Mouse (Mus musculus) left cerebral cortex, postnatal 10 days (tissue): ENCODE results near the gene Rsph14. TPM values are rescaled to one million over a fixed set of nuclear protein-coding genes. Genes with fewer than 3 reads are reported as not detected.

Experiments used
- DNase-seq, 2 experiments: peaks; one replicate each; pipeline ENCODE4 v3.0.0; 2021 to 2022; ENCODE audit warnings: low spot score in 2 of 2, mixed read lengths in 1 of 2; ENCODE audit errors: extremely low spot score in 1 of 2
- intact Hi-C: fragments of 180-260 bp; cut with DNase I; formaldehyde crosslinking; loops from one replicate; pipeline ENCODE4 v1.15.1; 2025
- total RNA-seq, 2 experiments: library from RNA; stranded (reverse); gene quantifications; 2 replicates each; pipeline ENCODE4 v1.2.3; 2021

Gene Rsph14
- total RNA-seq, 2 experiments from 2014 or later, result 0.53 to 0.64 TPM

GRCm38 (mm10) chr10:74967651-74968267 is 64.6 kb downstream of the Rsph14 start:
- intact Hi-C loops, result loop anchor here (5.0 kb wide), 1 partner anchor 50 kb away; no protein-coding TSS in a partner anchor
- DNase-seq, result peak in 1 of 2 experiments; percentile 53

GRCm38 (mm10) chr10:74966850-74967451 is 65.4 kb downstream of the Rsph14 start, which contains the start of gene Gnaz:
Gene Gnaz (plus strand): TSS chr10:74967177.
- intact Hi-C loops, result loop anchor here (5.0 kb wide), 1 partner anchor 50 kb away; no protein-coding TSS in a partner anchor

DNA sequence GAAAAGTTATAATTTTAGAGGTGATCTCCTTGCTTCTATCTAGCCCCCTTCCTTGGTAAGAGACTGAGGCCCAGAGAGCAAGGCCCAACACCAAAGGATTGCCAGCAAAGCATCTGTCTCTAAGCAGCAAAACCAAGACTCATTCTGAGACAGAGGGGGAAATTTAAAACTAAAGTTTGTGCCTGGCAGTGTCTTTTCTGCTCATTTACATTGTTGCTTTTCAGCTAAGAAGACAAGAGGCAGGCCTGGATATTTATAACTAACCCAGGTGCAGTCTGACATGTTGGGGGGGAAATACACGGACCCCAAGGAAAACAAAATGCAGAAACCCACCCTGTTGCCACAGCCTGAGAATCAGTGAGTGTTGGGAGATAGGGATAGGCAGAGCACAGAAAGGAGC is 68.0 kb downstream of the Rsph14 start:
- intact Hi-C loops, result no loop called here
- DNase-seq, result no peak

More at GRCm38 (mm10) chr10:74966850-74967451, 65.4 kb downstream of the Rsph14 start, which contains the start of gene Gnaz:
- peak; percentile 98 for DNase-seq

DNA sequence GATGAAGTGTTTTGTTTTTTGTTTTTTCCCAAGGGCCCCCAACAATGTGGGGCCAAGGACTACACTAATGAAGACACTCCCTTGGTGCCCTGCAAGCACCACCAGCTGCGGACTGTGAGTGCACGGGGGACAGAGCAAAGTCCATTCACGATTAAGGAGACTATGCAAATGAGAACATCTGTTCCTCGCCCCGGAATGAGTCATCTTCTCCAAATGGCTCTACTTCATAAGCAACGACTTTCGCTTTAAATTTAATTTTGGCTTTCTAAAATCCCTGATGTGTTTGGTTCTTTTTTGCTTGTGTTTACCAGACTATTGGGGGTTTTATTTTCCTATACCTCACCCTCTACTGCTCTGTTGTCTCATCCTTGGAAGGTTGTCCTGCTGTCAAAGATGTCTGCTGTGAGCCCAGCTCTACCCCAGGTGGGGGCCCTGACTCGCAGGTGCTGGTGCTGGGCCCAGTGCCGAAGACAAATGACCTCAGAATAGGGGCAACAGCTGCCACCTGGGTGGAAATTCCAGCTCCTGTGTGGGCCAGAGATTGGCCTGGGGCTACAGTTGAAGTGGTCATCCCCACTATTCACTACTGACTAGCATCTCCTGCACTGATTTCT is 79.4 kb downstream of the Rsph14 start:
- DNase-seq, result no peak
- intact Hi-C loops, result no loop called here

- DNase-seq, result no peak
- intact Hi-C loops, result no loop called here
Measured at GRCm38 (mm10) chr10:74940795-74941194, 91.6 kb downstream of the Rsph14 start.

- no peak for DNase-seq
- intact Hi-C loops, result loop anchor here (2.0 kb wide), 1 partner anchor 82 kb away; no protein-coding TSS in a partner anchor
Measured at GRCm38 (mm10) chr10:74939300-74939699, 93.1 kb downstream of the Rsph14 start.

- no peak for DNase-seq
- intact Hi-C loops, result loop anchor here (2.0 kb wide), 1 partner anchor 82 kb away; no protein-coding TSS in a partner anchor
Measured at GRCm38 (mm10) chr10:74938410-74938809, 94.0 kb downstream of the Rsph14 start.

GRCm38 (mm10) chr10:74937003-74937790 is 95.2 kb downstream of the Rsph14 start:
- no peak for DNase-seq
- intact Hi-C loops, result no loop called here

- intact Hi-C loops, result no loop called here
- peak in 1 of 2 experiments; percentile 61 for DNase-seq
Measured at GRCm38 (mm10) chr10:74935016-74935415, 97.4 kb downstream of the Rsph14 start.

DNA sequence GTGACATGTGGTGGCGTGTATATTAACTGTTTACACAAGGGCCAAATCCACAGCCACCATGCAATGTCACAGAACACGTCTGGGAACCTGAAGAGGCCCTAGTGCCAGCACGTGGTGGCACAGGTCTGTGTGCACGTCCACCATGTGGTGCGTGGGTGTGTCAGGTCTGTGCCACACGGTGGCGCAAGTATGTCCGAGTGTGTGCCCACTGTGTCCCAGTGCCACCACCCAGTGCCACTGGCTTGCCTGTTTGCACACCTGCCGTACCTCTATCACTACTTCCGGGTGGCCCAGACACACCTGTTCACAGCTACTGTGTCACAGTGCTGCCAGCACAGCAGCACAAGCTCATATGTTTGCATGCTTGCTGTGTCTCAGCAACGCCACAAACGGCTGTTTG is 97.9 kb downstream of the Rsph14 start:
- DNase-seq, result no peak
- intact Hi-C loops, result loop anchor here (5.0 kb wide), 1 partner anchor 218 kb away; no protein-coding TSS in a partner anchor

DNA sequence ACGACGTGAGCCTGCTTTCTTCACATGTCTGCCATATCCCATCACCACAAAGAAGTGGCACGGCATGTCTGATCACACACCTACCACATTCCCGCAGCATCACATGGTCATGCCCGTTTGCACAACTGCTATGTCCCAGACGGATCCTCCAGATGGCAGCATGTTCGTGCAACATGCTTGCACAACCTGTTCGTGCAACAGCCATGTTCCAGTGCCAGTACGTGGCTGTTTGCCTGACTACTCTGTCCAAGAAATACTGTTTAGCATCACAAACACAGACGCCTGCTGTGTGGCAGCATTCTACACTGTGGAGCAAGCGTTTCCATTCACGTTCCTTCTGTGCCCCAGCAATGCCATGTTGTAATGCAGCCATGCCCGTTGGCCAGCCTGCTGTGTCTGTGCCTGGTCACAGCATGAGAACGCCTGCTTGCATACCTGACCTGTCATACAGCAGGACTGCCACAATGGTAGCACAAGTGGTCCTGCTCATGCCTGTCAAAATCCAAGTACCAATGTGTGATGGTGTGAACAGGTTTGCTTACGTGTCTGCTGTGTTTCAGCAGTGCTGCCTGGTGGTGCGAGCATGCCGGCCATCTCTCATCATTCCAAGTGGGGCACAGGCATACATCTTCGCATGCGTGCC is 98.7 kb downstream of the Rsph14 start:
- no peak for DNase-seq

GRCm38 (mm10) chr10:74932487-74932886 is 99.9 kb downstream of the Rsph14 start:
- intact Hi-C loops, result loop anchor here (5.0 kb wide), 1 partner anchor 220 kb away; no protein-coding TSS in a partner anchor
- no peak for DNase-seq

More for the DNA sequence above, 98.7 kb downstream of the Rsph14 start:
- intact Hi-C loops, result loop anchor here (5.0 kb wide), 1 partner anchor 219 kb away; no protein-coding TSS in a partner anchor

- intact Hi-C loops, result loop anchor here (5.0 kb wide), 1 partner anchor 221 kb away; no protein-coding TSS in a partner anchor
- DNase-seq, result no peak
Measured at GRCm38 (mm10) chr10:74931631-74932030, 100.8 kb downstream of the Rsph14 start.

DNA sequence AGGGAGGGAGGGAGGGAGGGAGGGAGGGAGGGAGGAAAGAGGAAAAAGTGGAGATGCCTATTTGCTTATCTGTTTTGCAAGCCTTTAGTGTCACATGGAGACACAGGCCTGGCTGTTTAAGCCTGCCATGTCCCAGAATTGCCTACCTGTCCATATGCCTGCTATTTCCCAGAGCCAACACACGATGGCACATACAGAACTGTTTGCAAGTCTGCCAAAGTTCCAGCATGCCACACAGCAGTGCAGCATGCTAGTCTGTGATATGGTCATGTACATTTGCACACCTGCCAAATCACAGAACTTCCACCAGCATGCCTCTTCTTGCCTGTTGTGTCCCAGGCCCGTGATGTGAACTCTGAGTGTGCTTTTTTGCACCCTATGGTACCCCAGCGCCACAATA is 101.8 kb downstream of the Rsph14 start:
- DNase-seq, result no peak
- intact Hi-C loops, result loop anchor here (5.0 kb wide), 1 partner anchor 222 kb away; no protein-coding TSS in a partner anchor

DNA sequence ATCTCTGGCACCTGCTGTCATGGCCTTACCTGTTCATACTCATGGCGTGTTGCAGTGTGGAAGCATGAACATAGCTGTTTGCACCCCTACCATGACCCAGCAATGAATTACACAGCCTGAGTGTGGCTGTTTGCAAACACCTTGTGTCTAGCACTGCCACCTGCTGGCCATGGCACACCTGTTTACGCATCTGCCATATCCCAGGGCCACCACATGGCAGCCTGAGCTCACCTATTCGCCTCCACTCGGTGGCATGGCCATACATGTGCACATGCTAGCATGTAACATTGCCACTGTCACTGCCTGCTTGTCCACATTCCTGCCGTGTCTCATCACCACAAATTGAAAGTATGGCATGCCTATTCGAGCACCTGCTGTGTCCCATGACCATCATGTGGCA is 102.8 kb downstream of the Rsph14 start:
- no peak for DNase-seq
- intact Hi-C loops, result no loop called here

- intact Hi-C loops, result no loop called here
- no peak for DNase-seq
Measured at GRCm38 (mm10) chr10:74928276-74928675, 104.1 kb downstream of the Rsph14 start.

DNA sequence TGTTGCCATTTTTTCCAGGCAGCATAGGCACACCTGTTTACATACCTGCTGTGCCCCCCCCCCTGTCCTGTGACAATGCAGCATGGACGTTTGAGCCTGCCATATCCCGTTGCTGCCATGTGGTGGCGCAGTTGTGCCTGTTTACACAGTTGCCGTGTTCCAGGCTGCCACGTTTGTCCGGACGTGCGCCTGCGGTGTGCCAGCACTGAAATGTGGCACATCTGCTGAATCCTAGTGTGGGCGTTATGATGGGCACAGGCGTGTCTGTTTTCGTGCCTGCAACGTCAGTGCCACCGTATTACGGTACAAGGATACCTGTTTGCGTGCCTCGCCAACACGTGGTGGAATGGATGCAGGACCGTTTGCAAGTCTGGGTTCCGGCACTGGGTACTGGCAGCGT is 107.1 kb downstream of the Rsph14 start:
- intact Hi-C loops, result no loop called here

GRCm38 (mm10) chr10:74924274-74924673 is 108.1 kb downstream of the Rsph14 start:
- intact Hi-C loops, result no loop called here
- DNase-seq, result no peak

More for the DNA sequence above, 107.1 kb downstream of the Rsph14 start:
- DNase-seq, result peak; percentile 60 to 79
